Mouse (Mus musculus) limb, embryonic 15.5 days (tissue): ENCODE data around the gene Snu13. TPM values are rescaled to one million over a fixed set of nuclear protein-coding genes. Genes with fewer than 3 reads are reported as not detected.

Experiments
- ATAC-seq: fragments of 200-750 bp; cut with Nextera tagmentation; 2 replicates; pipeline ENCODE4 v1.8.0; 2017; ENCODE audit warnings: low read depth, moderate TSS enrichment; ENCODE audit not compliant: insufficient number of reproducible peaks, low FRiP score, low TSS enrichment
- H3K27ac ChIP-seq: fragments of 300-500 bp; sonication (generic); 2 replicates; pipeline ENCODE4 v1.5.1; 2015; ENCODE audit warnings: moderate library complexity, mild to moderate bottlenecking, inconsistent platforms
- H3K27me3 ChIP-seq: fragments of 300-500 bp; sonication (generic); 2 replicates; pipeline ENCODE4 v1.6.1; 2015; ENCODE audit warnings: inconsistent platforms
- H3K36me3 ChIP-seq: fragments of 300-500 bp; sonication (generic); 2 replicates; pipeline ENCODE4 v1.6.1; 2015; ENCODE audit warnings: inconsistent platforms
- H3K4me1 ChIP-seq: fragments of 300-500 bp; sonication (generic); 2 replicates; pipeline ENCODE4 v1.6.1; 2015; ENCODE audit warnings: inconsistent platforms
- H3K4me2 ChIP-seq: fragments of 300-500 bp; sonication (generic); 2 replicates; pipeline ENCODE4 v1.6.1; 2015; ENCODE audit warnings: mild to moderate bottlenecking, inconsistent platforms
- H3K4me3 ChIP-seq: fragments of 300-500 bp; sonication (generic); 2 replicates; pipeline ENCODE4 v1.5.1; 2015; ENCODE audit warnings: mild to moderate bottlenecking, inconsistent platforms
- H3K9ac ChIP-seq: fragments of 300-500 bp; sonication (generic); 2 replicates; pipeline ENCODE4 v1.6.1; 2015; ENCODE audit warnings: inconsistent platforms
- H3K9me3 ChIP-seq: fragments of 300-500 bp; sonication (generic); 2 replicates; pipeline ENCODE4 v1.6.1; 2016; ENCODE audit warnings: inconsistent platforms
- WGBS: fragments of 180-500 bp; shearing (Covaris S2); methylation state at CpG from one replicate; pipeline ENCODE4 v1.1.7; 2015; 5-methylcytosine and 5-hydroxymethylcytosine counted together
- polyA plus RNA-seq: library from polyadenylated mRNA; unstranded; fragments of >200 nt; fragmentation: Nextera tagmentation; extraction: Ambion mirVana; gene quantifications from 2 replicates; pipeline ENCODE4 v1.2.1, GENCODE M21; 2015

Gene Snu13
- polyA plus RNA-seq, 1 experiment from 2014 or later = 262 TPM

DNA sequence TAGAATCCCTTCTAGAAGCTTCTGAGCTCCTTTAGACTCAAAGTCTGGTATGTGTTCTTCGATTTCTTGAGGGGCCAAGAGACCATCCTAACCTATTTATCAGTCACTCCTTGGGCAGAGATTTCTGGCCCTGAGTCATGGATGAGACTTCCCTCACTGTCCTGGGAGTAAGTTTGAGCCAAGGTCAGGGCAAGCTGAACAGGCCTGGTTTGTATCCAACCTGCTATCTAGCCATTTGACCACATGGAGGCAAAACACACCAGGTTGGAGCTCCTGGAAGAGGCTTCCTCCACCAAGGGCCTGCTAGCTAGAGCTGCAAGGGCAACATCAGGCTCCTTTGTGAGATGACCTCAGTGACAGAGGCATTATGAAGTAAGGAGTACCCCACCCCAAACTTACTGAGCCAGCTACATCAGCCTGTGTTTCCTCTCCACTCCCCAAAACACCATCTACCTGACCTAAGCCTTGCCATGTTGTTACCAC lies 11.4 kb upstream of the Snu13 start, which contains the start of gene 4930407I10Rik:
TSS of gene 4930407I10Rik (plus strand) at position 433 of the 483 bp plus-strand sequence.
- Histone ChIP-seq H3K9ac (no peak within 1 kb of the TSS), H3K4me1 (peaks cover 4% of the 10 kb centered on the region), H3K4me2 (no peak within 1 kb of the TSS), H3K27me3 (0 out of 2 replicates have a peak, but pooled peaks cover 15% of the 10 kb centered on the region), H3K36me3 (no peaks in the 10 kb centered on the region), H3K4me3 (no peak within 1 kb of the TSS), H3K9me3 (no peaks in the 10 kb centered on the region), H3K27ac (no peak within 1 kb of the TSS)
- no peak for ATAC-seq
- WGBS = 75% methylated on average over 1 of the region's 1 CpGs

DNA sequence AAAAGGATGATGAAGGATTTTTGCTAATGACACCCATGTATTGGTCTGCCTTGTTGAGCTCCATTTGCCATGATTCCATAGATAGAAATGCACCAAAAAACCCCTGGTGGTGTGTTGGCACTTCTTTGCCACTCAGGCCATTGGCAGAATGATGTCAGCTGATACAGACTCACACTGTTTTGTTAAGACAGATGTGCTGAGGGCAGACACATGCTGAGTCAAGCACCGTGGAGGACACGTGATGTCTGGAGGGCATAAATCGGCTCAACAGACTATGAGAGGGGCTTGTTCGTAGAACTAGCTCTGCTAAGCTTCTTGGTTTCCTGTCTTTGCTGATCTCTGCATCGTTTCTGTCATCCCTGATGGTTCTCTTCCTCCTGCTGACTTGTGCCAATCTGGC lies 5.1 kb upstream of the Snu13 start:
- no peak overlapping the region for H3K4me2 ChIP-seq
- peaks cover 5% of the 10 kb centered on the region; the same call in 1 of the 2 replicates for H3K4me1 ChIP-seq
- no peak overlapping the region for H3K9ac ChIP-seq
- no peaks in the 10 kb centered on the region for H3K9me3 ChIP-seq
- 49% methylated on average over 5 of the region's 5 CpGs for WGBS
- H3K4me3 ChIP-seq = no peak overlapping the region
- H3K36me3 ChIP-seq = no peaks in the 10 kb centered on the region
- no peak for ATAC-seq
- H3K27ac ChIP-seq = no peak overlapping the region
- H3K27me3 ChIP-seq = no peaks in the 10 kb centered on the region

DNA sequence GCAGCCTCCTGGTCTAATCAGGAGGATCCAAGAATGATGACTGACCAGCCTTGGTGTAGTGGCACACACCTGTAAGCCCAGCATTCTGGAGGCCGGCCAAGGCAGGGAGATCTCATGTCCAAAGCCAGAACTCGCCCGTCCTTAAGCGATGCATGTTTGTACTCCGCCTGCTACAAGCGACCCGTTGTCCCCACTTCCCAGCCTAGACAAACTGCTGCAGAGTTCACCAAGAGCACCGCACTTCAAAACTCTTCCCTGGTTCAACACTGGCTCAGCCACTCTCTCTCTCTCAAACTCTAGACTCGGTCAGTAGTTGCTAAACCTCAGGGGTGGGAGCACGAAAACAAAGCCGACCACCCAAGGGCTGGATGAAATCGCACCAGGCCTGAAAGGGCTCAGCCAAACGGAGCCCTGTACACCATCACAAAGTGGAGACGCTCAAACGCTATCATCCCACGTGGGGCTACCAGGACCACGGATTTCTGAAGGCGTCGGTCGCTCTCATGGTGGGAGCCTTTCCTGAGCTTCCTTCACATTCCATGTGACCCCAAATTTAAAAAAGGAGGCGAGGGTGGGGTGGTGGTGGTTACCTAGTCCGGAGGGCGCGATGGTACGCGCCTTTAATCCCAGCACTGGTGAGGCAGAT lies 1.0 kb downstream of the Snu13 start:
- Histone ChIP-seq H3K27ac (peak overlapping the region; percentile 91; the same call in 1 of the 2 replicates), H3K4me2 (peak overlapping the region; percentile 84)
- no peak for ATAC-seq

DNA sequence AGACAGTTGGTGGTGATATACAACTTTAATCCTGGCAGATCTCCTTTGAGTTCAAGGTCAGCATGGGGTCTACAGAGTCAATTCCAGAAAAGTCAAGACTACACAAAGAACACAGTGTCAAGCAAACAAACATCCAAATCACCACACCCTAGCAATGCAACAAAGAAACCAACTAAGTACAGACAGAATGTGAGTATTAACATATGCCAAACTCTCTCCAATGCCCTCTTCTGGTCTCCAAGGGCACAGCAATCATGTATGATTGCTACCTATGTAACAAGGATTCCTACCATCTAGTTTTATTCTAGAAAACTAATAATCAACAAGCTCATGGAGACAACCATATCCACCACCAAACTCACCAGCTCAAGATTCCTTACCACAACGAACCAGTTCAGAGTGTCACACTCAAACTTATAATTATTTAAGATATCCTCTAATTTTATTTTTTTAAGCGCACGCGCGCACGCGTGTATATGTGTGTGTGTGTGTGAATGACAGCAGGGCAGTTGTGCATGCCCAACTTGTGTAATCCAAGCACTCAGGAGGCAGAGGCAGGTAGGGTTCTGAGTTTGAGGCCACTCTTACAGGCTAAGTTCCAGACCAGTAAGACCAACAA lies 3.1 kb downstream of the Snu13 start:
- Histone ChIP-seq H3K9me3 (no peaks in the 10 kb centered on the region), H3K9ac (no peak overlapping the region), H3K27ac (no peak overlapping the region), H3K4me1 (peaks cover 20% of the 10 kb centered on the region), H3K27me3 (no peaks in the 10 kb centered on the region), H3K4me2 (no peak overlapping the region), H3K36me3 (peaks cover 34% of the 10 kb centered on the region), H3K4me3 (no peak overlapping the region)
- no peak for ATAC-seq
- WGBS = 97% methylated on average over 7 of the region's 7 CpGs

More for the DNA sequence above, 1.0 kb downstream of the Snu13 start:
- Histone ChIP-seq H3K4me1 (peaks cover 20% of the 10 kb centered on the region), H3K27me3 (no peaks in the 10 kb centered on the region), H3K4me3 (peak overlapping the region; percentile 99), H3K9me3 (no peaks in the 10 kb centered on the region), H3K9ac (peak overlapping the region; percentile 99), H3K36me3 (peaks cover 15% of the 10 kb centered on the region)
- WGBS = 3% methylated on average over 26 of the region's 26 CpGs

DNA sequence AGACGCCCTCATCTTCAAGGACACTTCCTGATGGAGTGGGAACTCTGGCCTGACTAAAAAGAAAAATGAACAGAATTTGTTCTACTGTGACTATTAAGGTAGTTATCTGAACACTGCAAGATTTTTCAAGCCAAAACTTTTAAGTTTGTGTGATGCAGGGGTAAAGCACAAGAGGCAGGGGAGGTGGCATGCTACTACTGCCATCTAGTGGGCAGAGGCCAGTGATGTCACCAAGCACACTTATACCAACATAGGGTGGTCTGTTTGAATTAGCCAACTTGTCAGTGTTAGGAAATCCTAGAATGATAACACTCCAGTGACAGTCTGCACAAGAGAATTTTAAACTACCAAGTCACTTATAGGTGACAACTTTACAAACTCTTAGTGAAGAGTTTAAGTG lies 6.7 kb downstream of the Snu13 start:
- no peak overlapping the region for H3K4me3 ChIP-seq
- peaks cover 7% of the 10 kb centered on the region for H3K4me1 ChIP-seq
- no peaks in the 10 kb centered on the region for H3K9me3 ChIP-seq
- H3K36me3 ChIP-seq = peaks cover 64% of the 10 kb centered on the region
- no peak overlapping the region for H3K27ac ChIP-seq
- WGBS = 95% methylated on average over 1 of the region's 1 CpGs
- ATAC-seq = no peak
- H3K27me3 ChIP-seq = no peaks in the 10 kb centered on the region
- no peak overlapping the region for H3K9ac ChIP-seq
- no peak overlapping the region for H3K4me2 ChIP-seq

DNA sequence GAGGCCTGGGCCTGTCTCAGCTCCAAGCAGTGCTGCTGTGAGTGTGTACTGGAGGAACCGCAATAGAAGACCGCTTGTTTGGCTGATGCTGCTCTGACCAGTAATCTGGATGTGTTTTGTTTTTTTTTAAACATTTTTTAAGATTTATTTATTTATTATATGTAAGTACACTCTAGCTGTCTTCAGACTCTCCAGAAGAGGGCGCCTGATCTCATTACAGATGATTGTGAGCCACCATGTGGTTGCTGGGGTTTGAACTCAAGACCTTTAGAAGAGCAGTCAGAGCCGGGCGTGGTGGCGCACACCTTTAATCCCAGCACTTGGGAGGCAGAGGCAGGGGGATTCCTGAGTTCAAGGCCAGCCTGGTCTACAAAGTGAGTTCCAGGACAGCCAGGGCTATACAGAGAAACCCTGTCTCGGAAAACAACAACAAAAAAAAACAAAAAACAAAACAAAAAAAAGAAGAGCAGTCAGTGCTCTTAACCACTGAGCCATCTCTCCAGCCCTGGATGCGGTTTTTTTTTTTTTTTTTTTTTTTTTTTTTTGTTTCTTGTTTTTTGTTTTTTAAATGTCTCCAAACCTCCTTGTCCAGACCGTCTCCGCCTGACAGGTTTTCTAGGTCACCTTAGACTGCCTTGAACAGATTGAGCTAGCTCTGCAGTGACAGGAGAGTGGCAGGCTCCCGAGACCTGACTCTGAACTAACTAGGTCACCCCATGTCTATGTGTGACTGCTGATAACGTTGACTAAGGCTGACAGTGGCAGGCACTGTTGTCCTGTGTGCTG lies 11.3 kb downstream of the Snu13 start:
- ATAC-seq = no peak
- Histone ChIP-seq H3K4me3 (no peak overlapping the region), H3K4me1 (no peaks in the 10 kb centered on the region), H3K4me2 (no peak overlapping the region), H3K9ac (no peak overlapping the region), H3K27me3 (no peaks in the 10 kb centered on the region), H3K36me3 (peaks cover 84% of the 10 kb centered on the region), H3K9me3 (no peaks in the 10 kb centered on the region), H3K27ac (no peak overlapping the region)
- 86% methylated on average over 12 of the region's 12 CpGs for WGBS

DNA sequence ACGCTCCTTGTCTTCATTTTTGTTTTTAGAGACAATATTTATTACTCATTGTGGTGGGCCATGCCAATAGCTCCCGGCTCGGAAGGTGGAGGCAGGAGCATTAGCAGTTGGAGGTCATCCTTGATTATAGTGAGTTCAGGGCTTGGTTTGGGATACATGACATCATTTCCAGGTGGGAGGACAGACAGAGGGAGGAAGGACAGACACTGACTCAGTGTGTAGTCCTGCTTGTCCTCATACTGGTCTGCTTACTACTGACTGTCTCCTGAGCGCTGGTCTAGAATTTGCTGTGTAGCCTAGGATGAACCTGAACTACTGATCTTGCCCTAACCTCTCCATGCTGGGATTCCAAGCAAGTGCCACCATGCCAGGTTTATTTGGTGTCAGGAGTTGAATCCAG lies 13.6 kb downstream of the Snu13 start, which contains the start of gene Desi1:
TSS of gene Desi1 (minus strand) at position 101 of the 400 bp plus-strand sequence.
- no peaks in the 10 kb centered on the region for H3K27me3 ChIP-seq
- no peak within 1 kb of the TSS for H3K4me2 ChIP-seq
- no peaks in the 10 kb centered on the region for H3K9me3 ChIP-seq
- H3K4me3 ChIP-seq = no peak within 1 kb of the TSS
- 92% methylated on average over 4 of the region's 4 CpGs for WGBS
- no peak within 1 kb of the TSS for H3K9ac ChIP-seq
- H3K27ac ChIP-seq = no peak within 1 kb of the TSS
- H3K4me1 ChIP-seq = no peaks in the 10 kb centered on the region
- ATAC-seq = no peak
- H3K36me3 ChIP-seq = peaks cover 84% of the 10 kb centered on the region

DNA sequence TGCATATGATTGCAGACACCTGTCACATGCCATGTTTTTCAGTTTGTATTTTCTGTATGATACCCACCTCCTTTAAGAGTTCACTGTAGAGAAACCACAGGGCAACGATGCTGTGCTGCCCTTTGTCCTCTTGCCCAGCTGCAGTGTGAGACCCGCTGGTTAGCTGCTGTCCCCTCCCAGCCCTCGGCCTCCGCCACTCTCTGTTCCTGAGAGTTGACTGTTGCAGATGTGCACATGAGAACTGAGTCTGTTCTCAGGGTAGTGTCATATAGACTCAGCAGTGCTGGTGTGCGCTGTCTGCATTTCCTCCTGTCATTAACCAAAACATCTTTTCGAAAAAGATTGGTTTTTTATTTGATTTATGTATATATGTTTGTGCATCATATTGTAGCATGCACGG lies 15.0 kb downstream of the Snu13 start:
- Histone ChIP-seq H3K9me3 (no peaks in the 10 kb centered on the region), H3K9ac (no peak overlapping the region), H3K27me3 (no peaks in the 10 kb centered on the region), H3K4me3 (no peak overlapping the region), H3K4me2 (no peak overlapping the region), H3K27ac (no peak overlapping the region), H3K36me3 (peaks cover 79% of the 10 kb centered on the region), H3K4me1 (no peaks in the 10 kb centered on the region)
- 90% methylated on average over 7 of the region's 7 CpGs for WGBS
- no peak for ATAC-seq

DNA sequence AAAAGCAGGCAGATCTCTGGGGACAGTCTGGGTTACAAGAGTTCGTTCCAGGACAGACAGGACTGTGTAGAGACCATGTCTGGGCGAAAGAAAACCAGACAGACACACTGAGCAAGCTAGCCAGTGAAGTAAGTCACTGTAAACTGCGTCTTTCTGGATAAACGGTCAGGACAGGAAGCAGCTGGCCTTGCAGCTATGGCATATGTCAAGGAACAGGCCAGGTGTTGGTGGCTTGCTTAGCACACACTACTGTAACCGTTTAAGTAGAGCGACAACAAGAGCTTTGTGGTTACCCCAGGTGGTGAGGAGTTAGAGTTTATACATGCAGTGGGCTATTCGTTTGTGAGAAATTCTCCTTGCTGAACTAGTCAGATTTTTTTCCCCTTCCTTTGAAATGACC lies 19.7 kb downstream of the Snu13 start:
- Histone ChIP-seq H3K27me3 (no peaks in the 10 kb centered on the region), H3K9me3 (no peaks in the 10 kb centered on the region), H3K9ac (no peak overlapping the region), H3K36me3 (peaks cover 93% of the 10 kb centered on the region), H3K4me1 (no peaks in the 10 kb centered on the region), H3K4me2 (no peak overlapping the region), H3K27ac (no peak overlapping the region), H3K4me3 (no peak overlapping the region)
- ATAC-seq = no peak
- WGBS = 82% methylated on average over 7 of the region's 7 CpGs

DNA sequence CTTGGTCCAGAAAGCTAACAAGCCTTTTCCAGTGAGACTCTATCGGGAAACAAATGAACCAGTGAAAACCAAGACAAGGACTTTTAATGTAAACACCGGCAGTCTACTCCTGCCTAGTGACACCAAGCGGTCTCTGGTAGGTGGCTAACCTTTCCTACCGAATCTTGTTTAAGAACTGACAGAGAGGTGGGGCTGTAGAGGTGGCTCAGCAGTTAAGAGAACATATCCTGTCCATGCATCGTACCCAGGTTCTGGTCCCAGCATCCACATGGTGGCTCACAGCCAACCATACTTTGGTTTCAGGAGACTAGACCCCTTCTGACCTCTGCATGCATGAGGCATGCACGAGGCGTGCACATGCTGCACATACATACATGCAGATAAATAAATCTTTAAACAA lies 20.1 kb downstream of the Snu13 start:
- Histone ChIP-seq H3K4me3 (no peak overlapping the region), H3K27ac (no peak overlapping the region), H3K9me3 (no peaks in the 10 kb centered on the region), H3K36me3 (peaks cover 93% of the 10 kb centered on the region), H3K4me2 (no peak overlapping the region), H3K9ac (no peak overlapping the region), H3K4me1 (no peaks in the 10 kb centered on the region), H3K27me3 (no peaks in the 10 kb centered on the region)
- ATAC-seq = no peak
- 92% methylated on average over 7 of the region's 7 CpGs for WGBS

DNA sequence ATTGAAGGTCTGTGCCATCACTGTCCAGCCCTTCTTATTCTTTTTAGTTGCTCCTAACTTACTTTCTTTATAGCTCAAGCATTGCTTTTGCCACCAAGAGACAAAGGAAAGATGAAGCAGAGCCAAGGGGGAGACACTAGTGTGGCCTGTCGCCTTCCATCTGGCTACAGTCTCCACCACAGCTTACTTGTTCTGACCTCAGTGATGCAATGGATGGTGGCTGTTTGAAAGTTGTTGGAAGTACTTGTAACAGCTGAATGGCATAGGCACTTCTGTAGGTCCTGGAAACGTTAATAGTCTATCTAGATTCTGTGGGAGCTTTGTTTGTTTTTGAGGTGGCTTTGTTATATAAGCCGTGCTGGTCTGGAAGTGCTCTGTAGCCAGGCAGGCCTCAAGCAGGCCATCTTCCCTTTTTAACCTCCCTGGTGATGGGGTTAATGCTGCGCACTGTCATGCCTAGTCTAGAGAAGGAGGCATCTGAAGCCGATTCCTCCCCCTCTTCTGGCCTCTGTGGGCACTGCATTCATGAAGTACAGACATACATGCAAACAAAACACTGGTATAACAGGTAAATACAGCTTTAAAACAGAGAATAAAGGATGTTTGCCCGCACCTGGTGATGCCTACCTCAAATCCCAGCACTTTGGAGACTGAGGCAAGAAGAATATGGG lies 23.3 kb downstream of the Snu13 start:
- H3K9me3 ChIP-seq = no peaks in the 10 kb centered on the region
- 91% methylated on average over 6 of the region's 6 CpGs for WGBS
- H3K27me3 ChIP-seq = no peaks in the 10 kb centered on the region
- no peak overlapping the region for H3K9ac ChIP-seq
- H3K36me3 ChIP-seq = peaks cover 80% of the 10 kb centered on the region
- no peaks in the 10 kb centered on the region for H3K4me1 ChIP-seq
- H3K27ac ChIP-seq = no peak overlapping the region
- H3K4me3 ChIP-seq = no peak overlapping the region
- ATAC-seq = no peak
- H3K4me2 ChIP-seq = no peak overlapping the region
